Mouse (Mus musculus): ENCODE data around the gene Fbxo10.
A peak's percentile ranks its signal among the peaks of the same experiment; 100 is the strongest.
"Not testable (repeated sequence)": the region's sequence is repeated elsewhere in the genome, so short reads cannot be mapped to it uniquely, and the experiment has no call there.

Gene Fbxo10

GRCm38 (mm10) chr4:45084021-45084894 lies at the start of gene Fbxo10:
Fbxo10 (minus strand) TSS chr4:45084604.
- peak; percentile 89 for DNase-seq

- no peak for DNase-seq
These were observed 46.6 kb upstream of the Fbxo10 start for GRCm38 (mm10) chr4:45131021-45131420.

GRCm38 (mm10) chr4:45121311-45121710 lies 36.9 kb upstream of the Fbxo10 start:
- no peak for DNase-seq

GRCm38 (mm10) chr4:45108456-45109110 lies 24.2 kb upstream of the Fbxo10 start:
- peak; percentile 14 for DNase-seq

GRCm38 (mm10) chr4:45107601-45108277 lies 23.3 kb upstream of the Fbxo10 start, which contains the start of gene Tomm5:
Tomm5 (minus strand) TSS chr4:45108114.
- peak; percentile 89 for DNase-seq

- DNase-seq, result no peak
These were observed 22.7 kb upstream of the Fbxo10 start for GRCm38 (mm10) chr4:45107066-45107465.

- no peak for DNase-seq
These were observed 22.0 kb upstream of the Fbxo10 start for GRCm38 (mm10) chr4:45106409-45106808.

- DNase-seq, result no peak
These were observed 12.9 kb upstream of the Fbxo10 start for GRCm38 (mm10) chr4:45097198-45097872.

- no peak for DNase-seq
These were observed 489 bp upstream of the Fbxo10 start for GRCm38 (mm10) chr4:45084895-45085290.

- no peak for DNase-seq
These were observed 917 bp downstream of the Fbxo10 start for GRCm38 (mm10) chr4:45083487-45083886.

- DNase-seq, result no peak
These were observed 1.5 kb downstream of the Fbxo10 start for GRCm38 (mm10) chr4:45082951-45083350.

- DNase-seq, result peak; percentile 64
These were observed 3.4 kb downstream of the Fbxo10 start for GRCm38 (mm10) chr4:45081041-45081440.

- no peak for DNase-seq
These were observed 10.9 kb downstream of the Fbxo10 start for GRCm38 (mm10) chr4:45073544-45073943.

GRCm38 (mm10) chr4:45072261-45072973 lies 12.0 kb downstream of the Fbxo10 start:
- no peak for DNase-seq

- no peak for DNase-seq
These were observed 16.7 kb downstream of the Fbxo10 start for GRCm38 (mm10) chr4:45067742-45068141.

GRCm38 (mm10) chr4:45066036-45066730 lies 18.2 kb downstream of the Fbxo10 start:
- no peak for DNase-seq

GRCm38 (mm10) chr4:45064577-45064976 lies 19.8 kb downstream of the Fbxo10 start:
- DNase-seq, result no peak

- not testable (repeated sequence) for DNase-seq
These were observed 20.6 kb downstream of the Fbxo10 start for GRCm38 (mm10) chr4:45063836-45064235.

GRCm38 (mm10) chr4:45055451-45055850 lies 29.0 kb downstream of the Fbxo10 start:
- DNase-seq, result peak; percentile 42

- DNase-seq, result peak; percentile 8
These were observed 29.5 kb downstream of the Fbxo10 start for GRCm38 (mm10) chr4:45054862-45055261.

GRCm38 (mm10) chr4:45047956-45048355 lies 36.4 kb downstream of the Fbxo10 start:
- no peak for DNase-seq

Measured in cerebellum, adult 11-12 months (tissue).